Mouse (Mus musculus) thymus, postnatal 10 days (tissue): ENCODE measurements around the gene Gtf2f1.

Source experiments
- DNase-seq, 2 experiments: peaks; one replicate each; pipeline ENCODE4 v3.0.0; 2021; ENCODE audit warnings: low spot score in 2 of 2

Gtf2f1 gene

DNA sequence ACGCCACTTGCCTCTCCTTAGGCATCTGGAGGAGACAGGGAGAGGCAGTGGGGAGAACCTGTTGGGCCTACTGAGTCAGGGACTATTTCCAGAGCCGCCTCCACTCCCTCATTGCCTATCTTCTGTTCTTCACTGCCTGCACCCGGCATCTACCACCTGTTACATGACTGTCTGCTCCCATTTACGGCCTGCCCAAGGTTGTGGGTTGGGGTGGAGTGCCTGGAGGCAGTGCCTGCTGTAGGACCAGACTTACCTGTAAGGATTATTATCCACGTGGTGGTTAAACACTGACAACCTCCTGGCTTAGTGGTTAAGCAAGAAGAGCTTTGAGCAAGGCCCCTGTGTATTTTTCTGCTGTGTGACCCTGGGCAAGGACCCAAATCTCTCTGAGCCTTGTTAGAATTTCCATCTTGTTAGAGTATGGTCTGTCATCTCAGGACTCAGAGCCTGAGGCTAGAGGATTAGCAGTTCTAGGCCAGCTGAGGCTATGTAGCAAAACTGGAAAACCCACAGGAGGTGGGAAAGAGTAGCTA, 36.3 kb downstream of the Gtf2f1 start:
- no peak for DNase-seq

DNA sequence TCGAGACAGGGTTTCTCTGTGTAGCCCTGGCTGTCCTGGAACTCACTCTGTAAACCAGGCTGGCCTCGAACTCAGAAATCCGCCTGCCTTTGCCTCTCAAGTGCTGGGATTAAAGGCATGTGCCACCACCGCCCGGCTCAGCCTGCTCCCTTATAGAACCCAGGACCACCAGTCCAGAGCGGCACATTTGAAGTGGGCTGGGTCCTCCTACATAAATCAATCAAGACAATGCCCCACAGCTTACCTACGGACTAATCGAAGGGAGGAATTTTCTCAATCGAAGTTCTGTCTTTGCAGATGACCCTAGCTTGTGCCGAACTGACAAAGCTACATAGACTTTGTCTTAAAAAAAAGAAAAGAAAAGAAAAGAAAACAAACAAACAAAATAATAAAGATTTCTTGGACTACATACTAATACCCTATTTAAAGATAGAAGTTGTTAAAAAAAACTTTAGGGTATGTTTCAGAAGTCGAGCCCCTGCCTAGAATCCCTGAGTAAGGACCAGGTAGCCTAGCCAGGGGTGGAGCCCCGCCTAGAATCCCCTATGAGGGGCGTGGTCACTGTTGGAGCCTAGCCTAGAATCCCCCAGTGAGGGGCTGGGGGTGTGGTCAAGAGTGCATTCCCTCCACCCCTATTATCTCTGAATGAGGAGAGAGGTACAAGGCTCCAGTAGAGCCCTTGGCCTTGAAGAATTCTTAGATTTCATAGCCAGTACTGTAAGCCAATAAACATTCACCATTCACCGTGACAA, 37.0 kb downstream of the Gtf2f1 start:
- no peak for DNase-seq

- DNase-seq = no peak
These were observed 41.0 kb downstream of the Gtf2f1 start for GRCm38 (mm10) chr17:56970081-56970480.

GRCm38 (mm10) chr17:56969321-56969720, 41.8 kb downstream of the Gtf2f1 start:
- DNase-seq = no peak

DNA sequence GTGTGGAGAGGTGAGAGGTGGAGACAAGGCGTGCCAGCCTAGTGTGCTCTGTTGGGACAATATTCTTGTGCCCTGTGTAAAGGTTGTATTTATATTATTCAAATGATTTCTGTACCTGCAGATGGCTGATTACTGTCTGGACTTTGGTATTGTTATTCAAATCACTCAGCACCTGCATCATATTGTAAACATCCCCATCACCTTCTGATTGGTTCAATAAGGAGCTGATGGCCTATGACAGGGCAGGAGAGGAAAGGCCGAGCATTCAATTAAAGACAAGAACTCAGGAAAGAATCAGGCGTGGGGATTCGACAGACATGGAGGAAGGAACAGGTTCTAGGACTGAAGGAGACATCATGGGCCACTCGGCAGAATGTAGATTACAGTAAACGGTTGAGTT, 47.4 kb downstream of the Gtf2f1 start:
- DNase-seq = no peak

DNA sequence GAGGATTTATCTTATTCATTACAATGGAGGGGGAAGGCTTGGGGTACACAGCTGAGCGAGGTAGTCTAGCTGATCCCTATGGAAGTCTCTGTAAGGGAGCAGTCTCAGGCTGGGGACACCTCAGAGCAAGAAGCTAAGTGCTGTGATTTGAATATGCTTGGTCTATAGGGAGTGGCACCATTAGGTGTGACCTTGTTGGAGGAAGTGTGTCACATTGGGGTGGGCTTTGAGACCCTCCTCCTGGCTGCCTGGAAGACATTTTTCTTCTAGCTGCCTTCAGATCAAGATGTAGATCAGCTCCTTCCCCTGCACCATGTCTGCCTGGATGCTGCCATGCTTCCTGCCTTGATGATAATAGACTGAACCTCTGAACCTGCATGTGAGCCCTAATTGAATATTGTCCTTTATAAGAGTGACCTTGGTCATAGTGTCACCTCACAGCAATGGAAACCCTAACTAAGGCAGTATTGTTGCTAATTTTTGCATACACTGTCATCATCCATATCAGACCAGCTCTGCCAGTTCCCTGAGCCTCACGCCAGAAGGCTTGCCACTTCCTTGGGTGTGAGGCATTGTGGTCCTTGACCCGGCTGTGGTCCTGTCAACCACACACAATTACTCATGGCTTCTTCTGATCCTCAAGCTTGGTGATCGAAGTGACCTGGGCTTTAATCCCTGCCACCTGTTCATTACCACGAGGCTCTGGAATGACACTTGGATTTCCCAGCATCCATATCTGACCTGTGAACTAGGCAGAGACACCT, 48.3 kb downstream of the Gtf2f1 start:
- DNase-seq = no peak

DNA sequence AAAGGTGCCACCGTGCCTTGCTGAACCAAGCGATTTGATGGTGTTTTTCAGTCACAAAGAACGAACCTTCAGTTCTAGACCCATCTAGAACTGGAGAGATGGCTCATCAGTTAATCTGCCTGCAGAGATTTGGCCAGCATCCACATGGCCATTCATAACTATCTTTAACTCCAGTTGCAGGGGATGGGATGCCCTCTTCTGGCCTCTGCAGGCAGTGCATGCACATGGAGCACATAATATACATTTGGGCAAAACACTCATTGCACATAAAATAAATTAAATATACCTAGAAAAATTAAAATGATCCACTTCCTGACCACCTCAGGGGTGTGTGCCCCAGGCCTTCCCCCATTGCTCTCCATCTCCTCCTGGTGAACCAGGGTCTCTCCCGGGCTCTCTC, 49.2 kb downstream of the Gtf2f1 start:
- DNase-seq = no peak

GRCm38 (mm10) chr17:56958667-56959066, 52.4 kb downstream of the Gtf2f1 start:
- no peak for DNase-seq

DNA sequence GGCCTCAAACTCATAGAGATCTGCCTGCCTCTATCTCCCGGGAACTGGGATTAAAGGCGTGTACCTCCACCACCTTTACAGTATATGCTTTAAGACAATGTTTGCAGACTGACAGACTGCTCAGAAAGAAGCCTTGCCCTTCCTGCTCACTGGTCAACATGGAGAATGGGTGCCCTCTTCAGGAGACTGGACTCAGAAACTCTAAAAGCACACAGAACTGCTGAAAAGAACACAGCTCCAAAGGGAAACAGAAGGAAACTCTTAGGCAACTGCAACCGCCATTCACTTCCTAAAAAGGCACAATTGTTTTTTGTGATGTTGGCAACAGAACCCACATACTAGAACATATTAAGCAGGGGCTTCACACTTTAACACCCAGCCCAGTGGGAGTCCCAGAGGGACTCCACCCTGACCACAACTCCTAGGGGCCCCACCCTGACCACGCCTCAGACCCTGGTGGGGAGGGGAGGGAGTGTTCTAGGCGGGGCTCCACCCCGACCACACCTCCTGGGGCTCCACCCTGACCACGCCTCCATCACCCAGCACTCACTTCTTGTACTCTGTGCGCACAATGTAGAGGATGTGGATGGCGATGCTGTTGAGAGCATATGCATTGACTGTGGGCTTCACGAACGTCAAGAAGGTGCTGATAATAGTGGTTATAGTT, 53.2 kb downstream of the Gtf2f1 start:
- DNase-seq = peak in 1 of 2 experiments; percentile 13

DNA sequence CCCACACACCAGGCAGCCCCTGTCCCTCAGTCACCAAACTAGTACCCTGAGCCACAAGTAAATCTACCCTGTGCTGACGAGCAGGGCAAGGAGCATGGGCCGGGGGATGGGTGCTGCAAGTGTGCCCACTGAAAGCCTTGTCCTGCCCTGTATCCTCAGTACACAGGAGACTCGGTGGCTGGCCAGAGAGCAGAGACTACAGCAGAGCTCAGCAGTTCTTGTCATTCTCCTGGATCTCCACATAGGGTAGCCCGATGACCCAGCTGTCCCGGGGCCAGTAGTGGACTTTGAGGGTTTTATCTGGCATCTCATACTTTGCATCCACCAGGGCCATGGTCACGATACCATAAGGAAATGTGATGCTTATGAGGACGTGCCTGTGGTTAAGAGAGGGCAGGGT, 56.2 kb downstream of the Gtf2f1 start:
- DNase-seq = no peak
